In the genomic region with DNA sequence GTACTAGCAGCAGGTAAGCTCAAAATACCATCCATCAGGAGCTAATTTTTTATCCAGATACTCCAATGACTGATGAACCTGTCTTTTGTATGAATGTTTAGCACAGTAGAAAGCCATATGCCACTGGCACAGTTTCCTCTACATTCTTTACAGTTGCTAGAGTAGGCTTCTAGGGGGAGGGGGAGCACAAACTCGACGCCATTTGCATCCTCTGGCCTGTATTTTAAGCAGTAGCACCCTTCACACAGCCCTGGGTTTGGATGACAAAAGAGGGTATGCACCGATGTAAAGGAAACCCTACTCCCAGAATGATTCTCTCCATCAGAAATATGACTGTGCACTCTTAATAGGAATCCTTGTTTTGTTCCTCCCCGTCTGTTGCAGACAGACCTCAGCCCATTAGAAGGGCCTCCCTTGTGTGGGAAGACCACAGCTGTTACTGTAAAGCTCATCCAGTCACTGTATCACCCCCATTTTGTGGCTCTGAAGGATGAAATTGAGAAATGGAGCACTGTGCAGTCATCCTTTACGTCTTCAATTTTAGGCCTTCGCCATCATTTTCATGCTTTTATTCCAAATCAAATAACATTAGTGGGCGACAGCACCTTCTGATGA, we compare ENCODE assay signal across 15 mouse cellular contexts. TPM values are rescaled to one million over a fixed set of nuclear protein-coding genes. Genes with fewer than 3 reads are reported as not detected.
A peak's percentile ranks its signal among the peaks of the same experiment; 100 is the strongest.
DNase-seq lines count a peak whose midpoint lies in the region; ATAC-seq lines count a peak whose summit lies in the region.
"Had no signal": no experiment of that assay in that cellular context is flagged by ENCODE, and none has a peak within 500 bp of the region (broad histone marks: within the 10 kb centered on the region; RNA-seq: fewer than 3 reads in every experiment).

No protein-coding gene starts in this region.

- no peaks in the 10 kb centered on the region for H3K36me3 ChIP-seq in hindbrain, embryonic 10.5 days
- H3K36me3 ChIP-seq in midbrain, embryonic 12.5 days: no peaks in the 10 kb centered on the region
- H3K36me3 ChIP-seq: embryonic facial prominence, embryonic 12.5 days; heart, embryonic 13.5 days; intestine, embryonic 15.5 days; liver, embryonic 15.5 days had no signal

- ATAC-seq in midbrain, embryonic 12.5 days (ENCODE audit: low FRiP score, low read depth): peak; percentile 61
- ATAC-seq: intestine, embryonic 15.5 days had no signal

- no peak overlapping the region for H3K4me3 ChIP-seq in hindbrain, embryonic 10.5 days
- no peak overlapping the region for H3K4me3 ChIP-seq in midbrain, embryonic 12.5 days
- H3K4me3 ChIP-seq: embryonic facial prominence, embryonic 12.5 days; heart, embryonic 13.5 days; intestine, embryonic 15.5 days; liver, embryonic 15.5 days had no signal

- H3K4me1 ChIP-seq in hindbrain, embryonic 10.5 days (replicated peaks): peaks cover 35% of the 10 kb centered on the region
- peaks cover 33% of the 10 kb centered on the region for H3K4me1 ChIP-seq in midbrain, embryonic 12.5 days
- H3K4me1 ChIP-seq: intestine, embryonic 15.5 days; liver, embryonic 15.5 days had no signal

- H3K9ac ChIP-seq in midbrain, embryonic 12.5 days (replicated peaks): no peak overlapping the region
- H3K9ac ChIP-seq: embryonic facial prominence, embryonic 12.5 days; heart, embryonic 13.5 days; intestine, embryonic 15.5 days; liver, embryonic 15.5 days had no signal

- peak overlapping the region; percentile 77 for H3K27ac ChIP-seq in hindbrain, embryonic 10.5 days
- H3K27ac ChIP-seq in midbrain, embryonic 12.5 days (replicated peaks): peak overlapping the region; percentile 52
- H3K27ac ChIP-seq: heart, embryonic 13.5 days; intestine, embryonic 15.5 days; liver, embryonic 15.5 days; macrophage had no signal

- H3K4me2 ChIP-seq in midbrain, embryonic 12.5 days (replicated peaks): no peak overlapping the region
- H3K4me2 ChIP-seq: embryonic facial prominence, embryonic 12.5 days; heart, embryonic 13.5 days; intestine, embryonic 15.5 days; liver, embryonic 15.5 days had no signal

- peak; percentile 35 for DNase-seq in layer of hippocampus, adult 9-10 months (ENCODE audit: low spot score)
- no peak for DNase-seq in layer of hippocampus, postnatal 36 days
- DNase-seq in hindbrain, embryonic 10.5 days (ENCODE audit: low spot score): no peak
- peak; percentile 57 for DNase-seq in retina, postnatal 1 day
- DNase-seq in lung, postnatal 14 days: no peak
- DNase-seq in right cerebral cortex, adult 18-20 months: no peak
- DNase-seq in right cerebral cortex, postnatal 36 days (ENCODE audit: low spot score in 2 of 2): no peak
- DNase-seq: gastrocnemius, postnatal 14 days; thymus, postnatal 36 days had no signal

- H3K27me3 ChIP-seq in hindbrain, embryonic 10.5 days (ENCODE audit: insufficient read depth, poor library complexity, severe bottlenecking): no peaks in the 10 kb centered on the region
- 0 out of 2 replicates have a peak, but pooled peaks cover 3% of the 10 kb centered on the region for H3K27me3 ChIP-seq in midbrain, embryonic 12.5 days
- H3K27me3 ChIP-seq: embryonic facial prominence, embryonic 12.5 days; heart, embryonic 13.5 days; intestine, embryonic 15.5 days; liver, embryonic 15.5 days had no signal

- 73% methylated on average over 7 of the region's 7 CpGs for WGBS in hindbrain, embryonic 10.5 days
- 63% methylated on average over 7 of the region's 7 CpGs for WGBS in midbrain, embryonic 12.5 days

- no peaks in the 10 kb centered on the region for H3K9me3 ChIP-seq in hindbrain, embryonic 10.5 days
- no peaks in the 10 kb centered on the region for H3K9me3 ChIP-seq in midbrain, embryonic 12.5 days
- H3K9me3 ChIP-seq: embryonic facial prominence, embryonic 12.5 days; heart, embryonic 13.5 days; intestine, embryonic 15.5 days; liver, embryonic 15.5 days had no signal

RNA-seq across cellular contexts. Expression of a gene that starts 30.7 kb away (rescaled TPM):
- total RNA-seq in layer of hippocampus, postnatal 36 days (2021): 10 to 100 TPM; 27.4 to 36.3 TPM
- polyA plus RNA-seq in hindbrain, embryonic 10.5 days (2016; fragmentation: Nextera tagmentation; extraction: Ambion mirVana): 4.3 and 5.8 TPM in 2 replicates
- 5.1 and 8.4 TPM in 2 replicates for polyA plus RNA-seq in midbrain, embryonic 12.5 days (2016; fragmentation: Nextera tagmentation; extraction: Ambion mirVana)

Comparison
In these comparisons a context has a peak if more than half of its experiments do, and no peak if none do; other contexts are left out.
1. DNase-seq: peak in layer of hippocampus, adult 9-10 months (single experiment) and retina, postnatal 1 day (single experiment); none in layer of hippocampus, postnatal 36 days (0 of 2), hindbrain, embryonic 10.5 days (single experiment), lung, postnatal 14 days (single experiment), right cerebral cortex, adult 18-20 months (single experiment) and right cerebral cortex, postnatal 36 days (0 of 2).